Mouse (Mus musculus): ENCODE results near the gene Efna3. TPM values are rescaled to one million over a fixed set of nuclear protein-coding genes. Genes with fewer than 3 reads are reported as not detected.

The Efna3 gene
- total RNA-seq, 2 experiments from 2014 or later = 0.84 to 1.6 TPM

DNA sequence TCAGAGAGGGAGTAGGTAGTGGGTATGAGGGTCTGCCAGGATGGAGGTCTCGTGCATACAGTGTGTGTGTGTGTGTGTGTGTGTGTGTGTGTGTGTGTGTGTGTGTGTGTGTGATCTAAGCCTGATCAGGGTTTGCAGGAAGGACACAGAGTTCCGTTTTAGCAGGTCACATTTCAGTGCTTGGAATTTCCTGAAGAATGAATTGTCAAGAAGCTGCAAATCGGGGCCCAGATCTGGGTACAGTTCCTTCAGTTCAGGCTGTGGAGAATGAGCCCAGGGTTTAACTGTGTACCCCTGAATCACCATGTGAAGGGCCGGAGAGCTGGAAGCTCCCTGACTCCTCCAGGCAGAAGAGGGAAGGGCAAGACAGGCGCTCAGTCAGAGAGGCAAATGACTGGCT is 35.5 kb downstream of the Efna3 start:
- no peak for DNase-seq (ENCODE audit: low spot score in 2 of 2)

DNA sequence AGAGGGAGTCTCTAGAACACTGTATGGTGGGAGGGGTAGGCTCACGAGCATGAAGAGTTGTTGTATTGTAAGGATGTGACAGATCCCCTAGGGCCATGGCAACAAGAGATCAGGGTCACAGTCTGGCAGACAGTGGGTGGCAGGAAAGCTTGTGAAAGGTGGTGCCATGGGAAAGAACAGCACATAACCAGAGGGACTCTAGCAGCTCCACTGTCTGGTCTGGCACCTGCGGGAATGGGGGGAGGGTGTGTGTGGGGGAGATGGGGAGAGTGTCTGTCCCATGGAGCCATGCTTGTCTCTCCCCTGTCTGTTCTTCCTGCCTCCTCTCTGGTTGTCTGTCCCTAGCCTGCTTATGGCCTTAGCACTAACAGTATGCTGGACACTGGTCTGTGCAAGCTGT is 37.2 kb downstream of the Efna3 start:
- DNase-seq (ENCODE audit: low spot score in 2 of 2) = no peak

DNA sequence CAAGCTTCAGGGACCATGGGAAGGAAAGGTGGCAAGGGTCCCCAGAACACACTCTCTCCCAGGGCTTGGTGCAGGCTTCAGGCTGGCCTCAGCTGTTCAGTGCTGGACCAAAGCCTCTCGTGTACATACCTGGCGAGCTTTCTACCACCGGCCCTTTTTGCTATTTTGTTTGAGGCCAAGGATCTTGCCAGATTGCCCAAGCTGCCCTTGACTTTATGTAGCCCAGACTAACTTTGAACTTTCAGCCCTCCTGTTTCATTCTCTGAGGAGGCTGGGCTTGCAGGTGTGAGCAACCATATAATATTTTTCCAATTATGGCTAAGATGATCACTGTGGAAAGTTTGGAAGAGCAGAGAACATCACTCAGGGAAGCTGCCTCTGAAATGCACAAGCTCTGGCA is 38.5 kb downstream of the Efna3 start:
- no peak for DNase-seq (ENCODE audit: low spot score in 2 of 2)

DNA sequence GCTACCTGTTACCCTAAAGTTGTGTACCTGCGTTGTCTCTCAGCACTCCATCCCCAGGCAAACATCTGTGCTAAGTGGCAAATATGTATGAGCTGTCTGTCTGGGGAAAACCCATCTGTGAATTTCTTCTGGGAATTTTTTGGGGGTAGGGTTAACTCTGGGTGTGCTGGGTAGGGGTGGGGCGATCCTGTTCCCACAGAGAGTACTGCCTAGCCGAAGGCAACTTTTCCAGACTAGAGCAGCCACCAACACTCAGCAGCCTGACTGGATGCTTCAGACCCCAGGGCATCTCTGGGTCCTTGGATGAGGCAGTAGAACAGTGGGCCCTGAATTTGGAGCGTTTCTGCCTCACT is 40.5 kb downstream of the Efna3 start:
- no peak for DNase-seq (ENCODE audit: low spot score in 2 of 2)

DNA sequence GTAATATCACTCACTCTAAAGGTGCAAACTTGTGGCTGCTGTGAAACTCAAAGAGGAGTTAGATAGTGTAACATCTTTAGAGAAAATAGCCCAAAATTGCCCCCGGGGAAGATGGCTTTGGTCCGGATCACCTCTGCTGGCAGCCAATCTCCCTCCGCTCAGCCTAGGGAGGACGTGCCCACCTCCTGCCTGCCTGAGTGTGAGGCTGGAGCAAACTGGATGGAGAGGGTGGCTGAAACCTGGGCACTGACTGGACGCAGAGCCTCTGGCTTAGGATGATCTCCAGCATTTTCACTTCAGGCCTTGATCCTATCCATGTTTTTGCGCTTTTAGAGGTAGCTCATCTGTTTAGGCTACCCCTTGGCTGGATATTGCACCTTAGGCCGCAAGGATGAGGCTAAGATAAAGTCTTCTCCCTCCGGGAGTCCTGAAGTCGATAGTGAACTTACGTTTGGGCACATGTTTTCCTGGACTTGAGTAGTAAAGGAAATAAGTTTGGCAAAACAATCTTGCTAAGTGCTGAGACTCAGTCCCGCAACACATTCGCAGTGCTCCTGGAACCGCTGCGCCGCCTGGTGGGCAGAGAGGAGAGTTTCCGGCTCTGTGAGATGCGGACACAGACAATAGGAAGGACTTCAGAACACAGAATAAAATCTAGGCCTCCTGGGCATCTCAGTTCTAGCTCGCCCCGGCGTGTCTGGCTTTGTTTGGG is 41.0 kb downstream of the Efna3 start:
- peak; percentile 58 to 75 for DNase-seq (ENCODE audit: low spot score in 2 of 2)

DNA sequence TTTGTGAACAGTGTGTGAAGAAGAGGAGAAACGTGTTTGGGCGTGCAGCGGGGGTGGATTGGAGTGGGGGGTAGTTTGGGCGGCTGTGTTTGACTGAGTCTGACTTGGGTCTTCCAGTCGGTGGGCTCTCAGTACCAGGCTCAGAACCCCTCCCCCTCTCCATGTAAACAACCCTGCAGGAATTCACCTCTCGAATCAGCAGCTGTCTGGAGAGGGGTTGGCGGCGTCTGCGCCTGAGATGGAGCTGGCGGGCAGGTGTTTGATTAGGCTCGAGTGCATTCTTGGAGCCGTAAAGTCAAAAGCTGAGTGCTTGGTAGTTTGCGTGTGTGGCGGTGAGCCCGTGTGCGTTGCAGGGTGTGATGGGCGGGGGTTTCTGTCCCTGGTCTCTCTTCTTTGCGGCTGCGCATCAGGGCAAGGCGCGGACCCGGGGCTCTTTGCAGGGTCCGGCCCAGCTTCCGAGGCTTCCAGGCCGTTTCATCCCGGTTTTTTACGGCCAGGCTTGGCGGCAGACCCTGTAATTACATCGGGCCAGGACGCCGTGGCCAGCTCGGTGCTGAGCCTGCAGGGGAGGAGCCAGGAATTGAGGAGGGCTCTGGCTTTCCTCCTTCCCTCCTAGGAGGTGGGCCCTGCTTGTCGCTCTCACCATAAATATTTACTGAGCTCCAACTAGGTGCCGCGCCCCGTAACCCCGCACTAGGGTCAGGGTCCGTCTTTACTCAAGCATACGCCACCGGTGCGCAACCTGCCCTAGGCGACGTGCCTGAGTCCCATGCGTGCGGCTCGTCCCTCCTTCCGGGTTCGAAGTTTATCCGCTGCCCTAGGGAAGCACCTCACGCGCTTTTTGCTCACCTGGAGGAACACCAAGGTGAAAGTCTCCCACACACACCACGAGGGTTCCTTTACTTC is 41.9 kb downstream of the Efna3 start, which contains the start of gene Efna1:
Efna1 (minus strand) TSS at position 537 of the 906 bp plus-strand sequence.
- no peak for DNase-seq (ENCODE audit: low spot score in 2 of 2)

DNA sequence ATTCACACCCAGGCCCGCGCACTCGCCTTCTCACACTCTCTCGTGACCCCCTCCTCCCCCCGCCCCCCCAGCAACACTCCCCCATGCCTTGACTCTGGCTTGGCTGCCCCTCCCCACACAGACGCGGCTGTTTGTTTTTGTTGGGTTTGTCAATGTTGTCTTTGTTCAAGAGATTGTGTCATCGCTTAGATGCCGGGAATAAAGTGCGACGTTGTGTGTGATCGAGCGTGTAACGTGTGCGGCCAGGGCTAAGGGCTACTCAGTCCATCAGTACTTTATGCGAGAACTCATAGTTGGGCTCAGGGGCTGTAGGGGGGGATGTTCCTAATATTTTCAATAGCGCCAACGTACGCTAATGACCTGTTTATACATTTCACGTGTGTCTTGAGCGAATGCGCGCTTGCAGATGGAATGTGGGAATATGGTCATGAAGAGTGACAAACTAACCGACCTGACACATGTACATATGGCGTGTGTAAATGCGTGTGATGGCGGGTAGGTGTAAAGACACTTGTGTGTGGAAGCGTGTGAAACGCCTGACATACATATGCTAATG is 42.6 kb downstream of the Efna3 start:
- DNase-seq (ENCODE audit: low spot score in 2 of 2) = no peak

DNA sequence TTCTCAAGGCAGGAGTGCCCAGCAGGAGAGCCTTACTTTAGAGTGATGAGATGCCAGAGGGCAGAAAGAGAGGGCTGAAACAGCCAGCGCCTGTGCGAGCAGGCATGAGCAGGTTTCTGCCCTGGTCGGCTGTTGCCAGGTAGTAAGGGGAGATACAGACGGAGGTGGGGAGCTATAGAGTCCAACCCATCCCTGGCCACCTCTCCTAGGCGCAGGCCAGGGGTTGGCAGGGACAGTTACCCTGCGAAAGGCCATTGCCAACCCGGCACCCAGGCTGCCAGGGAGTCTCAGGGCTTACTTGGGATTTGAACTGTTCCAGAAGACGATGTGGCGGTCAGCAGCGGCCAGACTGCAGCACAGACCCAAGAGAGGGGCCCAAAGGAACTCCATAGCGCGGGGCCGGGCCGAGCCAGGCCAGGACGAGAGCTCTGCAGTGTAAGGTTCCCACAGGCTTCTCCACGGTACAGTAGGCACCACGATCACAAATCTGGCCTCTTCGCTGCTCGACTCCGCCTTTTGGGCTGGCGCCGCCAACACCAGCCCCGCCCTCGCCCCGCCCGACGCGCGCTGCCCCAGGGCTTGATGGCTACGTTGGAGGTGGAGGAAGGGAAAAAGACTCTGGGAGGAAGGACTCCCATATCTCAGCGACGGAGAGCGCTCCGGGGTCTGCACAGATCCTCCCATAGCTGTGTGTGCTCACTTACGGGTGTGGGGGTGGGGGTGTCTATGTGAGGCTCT is 43.4 kb downstream of the Efna3 start:
- peak; percentile 60 to 74 for DNase-seq (ENCODE audit: low spot score in 2 of 2)

DNA sequence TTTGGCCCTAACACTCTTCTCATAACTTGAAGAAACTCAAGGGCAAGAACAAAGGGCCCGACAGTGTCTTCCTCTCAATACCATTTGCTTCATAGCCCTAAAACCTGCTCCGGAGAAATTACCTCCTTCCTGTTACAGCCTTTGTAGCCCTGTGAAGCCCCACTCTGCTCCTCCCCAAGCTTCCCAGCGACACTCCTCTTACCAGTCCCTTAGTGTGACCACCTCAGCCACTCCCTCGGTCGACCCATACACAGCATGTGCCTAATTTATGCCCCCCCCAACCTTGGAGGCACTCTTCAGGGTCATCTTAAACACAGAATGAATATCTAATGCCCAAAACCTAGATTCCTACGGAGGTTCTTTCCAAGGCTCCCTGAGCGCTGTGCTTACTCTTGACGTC is 44.1 kb downstream of the Efna3 start:
- DNase-seq (ENCODE audit: low spot score in 2 of 2) = no peak

DNA sequence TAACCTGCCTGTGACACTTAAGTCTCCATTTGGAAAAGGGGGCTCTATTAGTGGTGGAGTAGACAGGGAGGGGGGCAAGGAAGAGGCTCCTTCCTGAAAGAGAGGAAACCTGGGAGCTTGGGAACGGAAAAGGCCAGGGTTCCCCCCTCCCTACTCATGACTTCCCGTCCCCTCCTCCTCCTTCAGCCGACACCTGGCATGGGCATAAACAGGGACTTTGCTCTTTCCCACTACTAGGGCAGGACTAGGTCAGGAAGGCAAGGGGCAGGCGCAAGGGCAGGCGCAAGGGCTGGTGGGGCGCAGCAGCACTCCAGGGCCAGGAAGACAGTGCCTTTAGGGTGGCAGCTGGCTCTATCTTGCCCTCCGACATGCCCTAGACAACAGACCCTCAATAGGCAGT is 44.7 kb downstream of the Efna3 start:
- DNase-seq (ENCODE audit: low spot score in 2 of 2) = no peak

DNA sequence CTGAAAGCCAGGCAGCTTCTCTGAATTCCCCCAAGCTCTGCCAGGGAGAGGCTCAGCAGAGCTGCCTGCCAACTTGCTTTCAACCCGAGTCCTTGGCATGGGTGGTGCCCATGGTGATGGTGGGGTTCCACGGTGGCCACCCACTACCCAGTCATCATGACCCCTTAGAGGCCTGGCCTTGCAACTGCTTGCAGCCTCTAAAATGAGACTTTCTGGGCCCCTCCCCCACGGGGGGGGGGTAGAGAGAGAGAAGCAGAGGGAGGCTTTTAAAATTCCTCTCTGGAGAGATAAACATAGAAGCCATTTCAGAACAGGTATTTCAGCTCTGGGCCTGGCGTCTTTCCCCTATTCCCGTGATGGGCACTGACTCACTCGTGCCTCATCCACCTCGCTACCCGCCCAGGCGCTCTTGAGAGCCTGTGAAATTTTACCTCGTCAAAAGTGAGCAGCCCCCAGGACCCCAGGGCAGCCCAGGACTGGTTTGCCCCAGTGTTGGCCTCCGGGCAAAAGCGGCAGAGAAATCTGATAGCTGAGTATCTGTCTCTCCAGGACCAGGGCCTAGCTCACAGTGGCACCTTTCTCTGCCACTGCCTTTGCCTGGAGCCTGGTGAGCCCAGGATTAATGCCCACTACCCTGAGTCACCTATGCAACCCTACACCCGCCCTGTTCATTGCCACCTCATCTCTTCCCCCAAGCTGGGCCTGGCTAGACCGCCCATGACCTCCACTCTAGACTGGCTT is 45.3 kb downstream of the Efna3 start:
- no peak for DNase-seq (ENCODE audit: low spot score in 2 of 2)

DNA sequence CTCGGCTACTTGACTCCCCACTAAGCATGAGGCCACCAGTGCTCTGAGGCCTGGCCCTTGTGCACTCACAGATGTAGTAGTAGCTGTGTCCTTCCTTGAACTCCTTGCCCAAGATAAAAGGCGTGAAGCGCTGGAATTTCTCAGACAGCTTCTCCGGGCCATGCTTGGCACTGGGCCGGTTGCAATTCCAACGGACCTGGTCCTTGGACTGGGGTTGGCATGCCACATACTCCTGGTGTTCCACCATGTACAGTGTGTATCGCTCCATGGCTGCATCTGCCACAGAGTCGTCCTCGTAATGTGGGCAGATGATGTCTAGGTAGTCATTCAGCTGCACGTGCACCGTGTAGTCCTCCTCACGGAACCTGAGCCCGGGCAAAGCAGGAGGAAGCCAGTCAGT is 46.7 kb downstream of the Efna3 start:
- DNase-seq (ENCODE audit: low spot score in 2 of 2) = no peak

DNA sequence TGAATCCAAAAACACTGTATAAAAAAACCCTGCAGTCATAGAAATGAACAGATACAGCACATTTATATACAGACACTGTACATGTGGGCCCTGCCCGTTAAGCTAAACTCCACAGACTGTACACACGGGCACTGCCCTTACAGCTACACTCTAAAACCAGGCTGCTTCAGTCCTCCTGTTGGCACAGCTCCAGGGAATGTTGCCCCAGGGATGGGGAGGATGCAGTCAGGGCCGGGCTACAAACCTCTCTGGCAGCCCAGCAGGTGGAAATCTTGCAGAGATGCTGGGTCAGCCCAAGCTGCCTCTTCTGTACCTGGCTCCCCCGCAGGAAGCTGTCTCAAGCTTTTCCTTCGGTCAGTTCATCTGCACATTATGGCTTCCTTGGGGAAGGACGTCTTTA is 51.0 kb downstream of the Efna3 start:
- no peak for DNase-seq (ENCODE audit: low spot score in 2 of 2)

DNA sequence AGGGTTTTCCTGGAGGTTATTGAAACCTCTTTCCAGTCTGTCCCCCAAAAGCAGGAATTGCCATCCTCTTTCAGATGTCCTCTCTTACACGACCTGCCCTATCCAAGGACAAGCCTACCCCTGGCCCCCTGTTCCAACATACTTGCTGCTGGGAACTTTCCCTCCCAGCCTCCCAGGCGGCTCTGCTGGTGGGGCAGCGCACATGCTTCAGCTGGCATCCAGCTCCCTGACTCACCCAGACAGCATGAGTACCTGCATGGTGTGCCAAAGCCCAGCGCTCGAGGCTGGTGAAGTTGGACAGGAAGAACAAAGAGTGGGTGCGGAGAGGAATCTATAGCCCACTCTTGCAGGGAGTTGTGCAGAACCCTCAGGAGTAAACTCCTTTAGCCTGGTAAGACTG is 51.9 kb downstream of the Efna3 start:
- no peak for DNase-seq (ENCODE audit: low spot score in 2 of 2)

DNA sequence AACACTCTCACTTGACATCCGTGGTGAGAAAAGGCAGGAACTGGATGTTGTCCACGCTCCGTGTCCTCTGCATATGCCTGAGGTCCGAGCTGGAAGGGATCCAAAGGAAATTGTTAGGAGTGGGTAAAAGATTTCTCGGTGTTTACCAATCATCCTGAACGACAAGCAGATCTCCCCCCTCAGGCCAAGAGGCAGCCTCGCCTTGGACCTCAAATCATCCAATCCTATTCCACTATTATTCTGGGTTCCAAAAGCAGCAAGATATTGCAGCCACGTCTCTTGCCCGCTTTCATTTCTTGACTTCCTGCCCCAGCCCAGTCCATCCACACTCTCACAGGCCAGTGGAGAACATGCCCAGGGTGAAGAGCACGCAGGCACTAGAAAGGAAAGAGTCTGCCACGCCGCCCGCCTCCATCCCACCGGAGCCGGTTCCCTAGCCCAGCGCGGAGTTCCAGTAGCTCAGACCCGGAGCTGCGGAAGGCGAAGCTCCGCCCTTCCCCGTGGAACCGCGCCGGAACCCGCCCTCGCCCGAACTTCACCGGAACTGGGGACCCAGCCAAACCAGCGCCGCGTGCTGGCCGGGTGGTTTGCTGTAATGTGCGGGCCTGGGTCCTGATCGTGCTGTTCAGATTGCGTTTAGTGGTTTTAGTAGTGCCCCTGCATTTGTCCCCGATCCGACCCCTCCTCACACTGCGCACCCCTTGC is 52.6 kb downstream of the Efna3 start, which contains the start of gene Slc50a1:
Slc50a1 (minus strand) TSS at position 520 of the 705 bp plus-strand sequence.
- DNase-seq (ENCODE audit: low spot score in 2 of 2) = peak; percentile 59 to 78

DNA sequence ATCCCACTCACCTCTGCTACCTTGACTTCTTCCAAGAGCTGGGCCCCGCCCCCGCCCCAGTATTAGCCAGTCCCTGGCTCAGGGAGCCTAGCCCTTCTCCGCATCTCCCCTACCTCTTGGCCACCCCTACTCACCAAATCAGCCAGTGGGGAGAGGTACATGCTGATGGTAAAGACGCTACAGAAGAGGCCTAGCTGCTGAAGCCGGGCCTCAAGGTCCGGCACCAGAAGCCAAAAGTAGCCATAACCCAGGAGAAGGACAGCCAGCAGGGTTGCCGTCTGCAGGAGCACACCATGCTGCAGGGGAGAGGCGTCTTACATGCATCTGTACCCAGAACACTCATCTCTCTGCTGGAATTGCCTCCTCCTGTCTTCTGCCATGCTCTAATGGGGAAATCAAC is 53.8 kb downstream of the Efna3 start:
- DNase-seq (ENCODE audit: low spot score in 2 of 2) = no peak

DNA sequence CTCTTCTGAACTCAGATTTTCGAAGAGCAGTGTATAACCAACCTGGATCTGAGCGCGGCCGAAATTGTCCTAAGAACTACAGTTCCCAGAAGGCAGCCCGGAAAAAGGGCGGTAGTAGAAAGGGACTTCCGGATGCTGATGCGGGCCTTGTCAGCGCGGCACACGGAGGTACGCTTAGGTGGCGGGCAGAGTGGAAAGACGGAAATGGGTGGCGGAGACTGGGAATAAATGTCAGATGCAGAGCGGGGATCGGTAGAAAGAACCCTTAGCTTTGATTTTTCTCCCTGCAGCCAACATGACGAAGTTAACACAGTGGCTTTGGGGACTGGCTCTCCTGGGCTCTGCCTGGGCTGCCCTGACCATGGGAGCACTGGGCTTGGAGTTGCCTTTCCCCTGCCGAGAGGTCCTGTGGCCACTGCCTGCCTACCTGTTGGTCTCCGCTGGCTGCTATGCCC is 56.3 kb downstream of the Efna3 start:
- no peak for DNase-seq (ENCODE audit: low spot score in 2 of 2)
